23 mouse cellular contexts compared by ENCODE assay signal in the genomic region with DNA sequence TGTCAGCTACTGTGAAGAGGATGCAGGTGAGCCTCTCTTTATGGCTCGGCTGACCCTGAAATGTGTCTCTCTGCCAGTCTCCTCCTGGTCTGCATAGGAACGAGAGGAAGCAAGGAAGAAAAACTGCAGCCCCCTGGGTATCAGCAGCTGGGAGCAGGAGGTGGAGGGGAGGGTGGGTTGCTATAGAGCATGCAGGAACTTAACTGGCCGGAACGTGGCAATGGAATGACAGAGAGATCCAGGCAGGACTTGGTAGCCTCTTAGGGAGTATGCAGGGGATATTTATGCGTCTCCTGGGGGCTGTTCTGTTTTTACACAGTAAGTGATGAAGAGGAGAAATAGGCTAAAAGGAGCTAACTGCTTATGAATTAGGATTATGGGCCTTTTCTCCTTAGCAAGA.
"Had no signal": no experiment of that assay in that cellular context is flagged by ENCODE, and none has a peak within 500 bp of the region (broad histone marks: within the 10 kb centered on the region; RNA-seq: fewer than 3 reads in every experiment).

No protein-coding gene starts in this region.

- H3K27ac ChIP-seq: forebrain, embryonic 15.5 days; heart, adult 2 months; heart, embryonic 13.5 days; heart, embryonic 15.5 days; hindbrain, embryonic 14.5 days; hindbrain, postnatal 0 days; limb, embryonic 13.5 days; limb, embryonic 15.5 days; liver, embryonic 12.5 days had no signal

- H3K27me3 ChIP-seq: forebrain, embryonic 15.5 days; heart, embryonic 13.5 days; heart, embryonic 15.5 days; limb, embryonic 13.5 days; limb, embryonic 15.5 days; liver, embryonic 12.5 days had no signal

- DNase-seq: forebrain, postnatal 0 days; gastrocnemius, postnatal 14 days; gastrocnemius, postnatal 36 days; heart, adult 11 months; heart, adult 2 months; heart, postnatal 14 days; heart, postnatal 36 days; kidney, adult 11 months; kidney, adult 2 months; kidney, postnatal 25 days; layer of hippocampus, adult 9-11 months; layer of hippocampus, postnatal 36 days; left cerebral cortex, postnatal 4 days had no signal

- H3K4me3 ChIP-seq: forebrain, embryonic 15.5 days; heart, adult 2 months; heart, embryonic 13.5 days; heart, embryonic 15.5 days; limb, embryonic 13.5 days; limb, embryonic 15.5 days; liver, embryonic 12.5 days had no signal

- H3K9me3 ChIP-seq: forebrain, embryonic 15.5 days; heart, embryonic 13.5 days; heart, embryonic 15.5 days; limb, embryonic 13.5 days; limb, embryonic 15.5 days; liver, embryonic 12.5 days had no signal

- H3K36me3 ChIP-seq: forebrain, embryonic 15.5 days had no signal

- H3K4me2 ChIP-seq: forebrain, embryonic 15.5 days; heart, embryonic 11.5 days; heart, embryonic 13.5 days; heart, embryonic 15.5 days; hindbrain, embryonic 14.5 days; limb, embryonic 13.5 days; limb, embryonic 15.5 days; liver, embryonic 12.5 days had no signal

- ATAC-seq: forebrain, embryonic 15.5 days; forebrain, postnatal 0 days; hindbrain, postnatal 0 days; intestine, embryonic 16.5 days; liver, embryonic 12.5 days had no signal

- H3K9ac ChIP-seq: forebrain, embryonic 15.5 days; forebrain, postnatal 0 days; heart, embryonic 13.5 days; heart, embryonic 15.5 days; hindbrain, embryonic 14.5 days; limb, embryonic 15.5 days; liver, embryonic 12.5 days had no signal

- H3K4me1 ChIP-seq: forebrain, embryonic 15.5 days; heart, embryonic 13.5 days; heart, embryonic 15.5 days; limb, embryonic 13.5 days; limb, embryonic 15.5 days had no signal
